Mouse (Mus musculus): ENCODE results near the gene Ndufaf7.

Gene Ndufaf7

DNA sequence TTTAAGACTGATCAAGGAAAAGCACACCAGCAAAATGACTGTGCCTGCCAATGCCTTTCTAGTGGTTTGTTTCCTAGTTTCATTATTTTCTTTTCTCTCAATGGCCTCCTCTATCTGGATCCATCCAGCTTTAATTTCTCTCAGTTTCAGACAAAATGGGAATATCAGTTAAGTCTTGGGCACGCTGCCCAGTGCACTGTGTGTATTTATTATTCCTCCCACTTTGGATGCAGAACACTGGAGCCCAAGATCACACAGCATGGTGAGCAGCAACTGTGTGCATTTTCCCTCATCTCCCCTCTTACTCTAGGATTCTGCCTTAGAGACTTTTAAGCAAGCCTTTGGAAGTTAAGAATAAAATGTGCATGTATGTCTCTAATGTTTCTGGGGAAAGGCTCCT lies 27.5 kb downstream of the Ndufaf7 start:
- no peak for DNase-seq (ENCODE audit: low read depth, low spot score)

DNA sequence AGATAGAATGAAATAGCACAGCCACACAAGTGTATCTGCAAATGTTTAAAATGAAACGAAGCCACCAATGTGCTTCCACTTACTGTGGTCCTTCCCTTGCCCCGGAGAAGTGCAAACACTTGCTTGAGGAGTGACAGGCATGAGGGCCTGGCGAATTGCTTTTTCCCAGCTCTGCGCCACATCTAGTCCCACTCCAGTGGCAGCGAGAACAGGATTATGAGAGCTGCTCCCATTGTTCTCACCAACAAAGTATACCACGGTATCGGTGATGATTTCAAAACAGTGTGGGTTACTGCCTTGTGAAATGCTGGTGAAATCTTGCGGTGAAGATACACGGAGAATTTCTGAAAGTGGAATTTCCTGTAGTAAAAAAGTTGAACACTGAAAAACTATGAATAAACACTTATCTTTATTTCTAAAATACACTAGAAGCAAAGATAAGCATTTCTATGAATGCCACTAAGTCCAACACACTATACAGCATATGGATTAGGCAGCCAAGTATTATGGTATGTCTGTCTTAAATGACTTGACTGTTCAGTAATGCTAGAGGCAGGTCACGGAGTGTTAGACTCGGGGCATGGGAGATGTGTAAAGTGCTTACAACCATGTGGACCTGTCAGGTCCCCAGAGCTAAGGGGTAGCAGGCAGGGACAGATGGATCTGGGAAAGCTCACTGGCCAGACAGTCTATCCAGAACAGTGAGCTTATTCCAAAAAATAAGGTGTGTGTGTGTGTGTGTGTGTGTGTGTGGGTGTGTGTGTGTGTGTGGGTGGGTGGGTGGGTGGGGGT lies 29.4 kb downstream of the Ndufaf7 start:
- no peak for DNase-seq (ENCODE audit: low read depth, low spot score)

DNA sequence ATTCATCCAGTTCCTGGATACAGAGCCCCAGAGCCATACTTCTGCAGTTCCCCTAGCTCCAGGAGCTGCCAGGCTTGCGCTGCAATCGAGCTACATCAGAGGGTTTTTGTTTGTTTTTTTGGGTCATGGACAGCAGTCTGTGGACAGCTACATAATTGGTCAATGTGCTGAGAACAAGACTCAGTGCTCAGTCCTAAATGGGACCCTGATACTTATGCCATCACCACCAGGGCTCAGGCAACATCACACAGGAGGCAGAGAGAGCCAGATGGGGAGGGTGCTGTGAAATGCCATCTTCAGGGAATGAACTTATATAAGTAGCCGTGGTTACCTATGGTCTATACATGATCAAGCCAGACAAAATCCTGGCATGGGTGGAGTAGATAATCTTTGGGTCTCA lies 31.6 kb downstream of the Ndufaf7 start:
- no peak for DNase-seq (ENCODE audit: low read depth, low spot score)

DNA sequence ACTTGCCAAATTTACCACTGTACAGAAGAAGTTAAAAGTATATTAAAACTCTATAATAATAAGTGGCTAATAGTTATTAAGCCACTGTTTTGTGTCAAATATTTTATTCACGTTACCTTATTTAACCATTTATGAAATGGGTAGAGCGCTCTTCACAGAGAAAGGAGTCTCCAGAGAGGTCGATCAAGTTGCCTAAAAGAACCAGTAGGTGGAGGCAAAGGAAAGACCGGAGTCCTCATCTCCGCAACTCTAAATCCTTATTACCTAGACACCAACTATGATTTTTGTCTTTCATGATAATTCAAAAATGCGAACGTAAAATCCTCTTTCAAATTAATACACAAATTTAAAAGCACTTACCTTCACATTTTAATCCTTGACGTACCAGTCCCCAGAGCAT lies 46.2 kb downstream of the Ndufaf7 start:
- no peak for DNase-seq (ENCODE audit: low read depth, low spot score)

DNA sequence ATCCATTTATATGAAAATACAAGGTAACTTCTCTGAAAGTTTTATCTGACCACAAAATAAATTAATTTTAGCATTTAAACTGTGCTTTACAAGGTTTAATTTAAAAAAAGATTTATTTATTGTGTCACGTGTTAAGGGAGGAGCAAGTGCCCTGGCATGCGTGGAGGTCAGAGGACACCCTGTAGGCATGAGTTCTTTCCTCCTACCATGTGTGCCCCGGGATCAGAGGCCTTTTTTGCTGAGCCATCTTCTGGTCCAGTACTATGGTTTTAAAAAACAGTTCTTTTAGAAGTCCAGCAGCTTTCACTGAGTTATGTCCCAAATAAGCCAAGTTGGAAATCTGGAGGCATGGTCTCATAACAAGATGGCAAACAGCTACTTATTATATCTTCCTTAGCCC lies 46.8 kb downstream of the Ndufaf7 start:
- no peak for DNase-seq (ENCODE audit: low read depth, low spot score)

DNA sequence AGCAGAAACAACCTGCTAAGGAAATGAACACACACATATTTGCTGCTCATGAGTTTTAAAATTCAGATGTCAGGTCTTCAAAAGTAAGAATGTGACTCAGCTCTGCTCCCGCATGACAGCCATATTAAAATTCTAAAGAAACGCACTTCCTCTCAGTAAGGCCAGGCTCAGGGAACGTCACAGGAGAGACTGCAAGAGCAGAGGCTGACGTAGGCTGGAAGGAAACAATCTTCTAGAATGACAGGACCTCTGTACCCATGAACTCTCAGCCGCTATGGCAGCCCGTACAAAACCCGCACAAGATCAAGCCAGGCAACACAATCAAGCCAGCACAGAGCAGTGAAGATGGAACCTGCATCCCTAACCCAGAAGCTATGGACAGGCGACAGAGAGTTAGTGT lies 52.1 kb downstream of the Ndufaf7 start:
- DNase-seq (ENCODE audit: low read depth, low spot score), result no peak

DNA sequence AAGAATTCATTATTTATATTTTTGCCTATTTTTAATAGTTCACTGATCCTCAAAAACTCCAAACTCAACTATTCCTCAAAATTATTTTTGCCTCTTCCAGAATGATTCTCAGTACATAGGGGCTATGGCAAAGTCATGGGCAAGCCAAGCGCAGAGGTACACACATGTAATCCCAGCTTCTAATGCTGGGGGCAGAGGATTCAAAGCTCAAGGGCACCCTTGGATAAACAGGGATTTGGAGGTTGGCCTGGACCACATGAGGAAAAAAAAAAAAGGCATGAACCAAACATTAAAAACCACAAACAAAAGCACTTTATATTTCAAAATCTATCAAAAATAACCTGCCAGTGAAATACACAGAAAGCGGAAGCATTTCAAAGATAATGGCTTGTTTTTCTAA lies 54.6 kb downstream of the Ndufaf7 start:
- DNase-seq (ENCODE audit: low read depth, low spot score), result no peak

DNA sequence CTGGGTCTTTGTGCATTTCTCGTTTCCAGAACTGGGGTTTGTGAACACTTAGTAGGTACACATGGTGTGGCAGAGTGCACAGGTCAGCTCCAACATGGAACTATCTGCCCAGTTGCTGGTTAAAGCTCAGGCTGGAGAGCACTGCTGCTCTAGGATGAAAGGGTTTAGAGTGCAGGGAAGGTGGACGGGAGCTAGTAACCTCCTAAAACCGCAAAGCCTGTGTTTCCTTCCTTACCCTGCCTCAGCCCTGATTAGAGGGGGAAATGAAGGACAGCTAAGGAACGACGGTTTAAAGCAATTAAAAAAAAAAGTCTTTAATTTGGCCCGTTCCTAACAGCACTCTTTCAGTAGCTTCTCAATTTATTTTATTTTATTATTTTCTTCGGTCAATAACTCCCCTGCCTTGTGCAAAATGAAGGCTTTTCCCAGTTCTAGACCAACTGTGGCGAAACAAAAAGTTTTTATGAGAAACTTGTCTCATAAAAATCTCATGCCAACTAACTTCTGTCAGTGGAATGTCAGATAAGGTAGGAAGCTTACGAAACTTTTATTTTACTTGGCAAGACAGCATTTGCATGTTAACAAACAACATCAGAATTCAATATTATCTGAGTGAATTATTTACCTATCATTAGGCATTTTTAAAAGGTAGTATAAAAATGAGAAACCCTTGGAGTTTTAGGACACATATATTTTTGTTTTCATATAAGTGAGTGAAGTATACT lies 55.5 kb downstream of the Ndufaf7 start:
- no peak for DNase-seq (ENCODE audit: low read depth, low spot score)

DNA sequence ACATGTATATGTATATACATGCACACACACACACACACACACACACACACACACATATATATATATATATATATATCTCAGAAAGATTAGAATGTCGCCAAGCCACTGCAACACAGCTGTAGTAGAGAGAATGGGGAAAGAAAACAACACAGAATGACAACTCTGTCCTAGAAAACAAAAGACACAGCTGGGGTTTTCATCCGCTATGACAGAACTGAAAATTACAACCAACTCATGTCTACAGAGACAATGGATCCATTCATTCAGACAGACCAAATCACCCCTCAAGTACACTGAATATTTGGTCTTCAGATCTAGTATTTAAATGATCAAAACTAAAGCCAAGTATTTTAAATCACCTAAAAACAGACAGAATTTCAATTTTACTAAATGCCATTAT lies 56.7 kb downstream of the Ndufaf7 start:
- DNase-seq (ENCODE audit: low read depth, low spot score), result no peak

DNA sequence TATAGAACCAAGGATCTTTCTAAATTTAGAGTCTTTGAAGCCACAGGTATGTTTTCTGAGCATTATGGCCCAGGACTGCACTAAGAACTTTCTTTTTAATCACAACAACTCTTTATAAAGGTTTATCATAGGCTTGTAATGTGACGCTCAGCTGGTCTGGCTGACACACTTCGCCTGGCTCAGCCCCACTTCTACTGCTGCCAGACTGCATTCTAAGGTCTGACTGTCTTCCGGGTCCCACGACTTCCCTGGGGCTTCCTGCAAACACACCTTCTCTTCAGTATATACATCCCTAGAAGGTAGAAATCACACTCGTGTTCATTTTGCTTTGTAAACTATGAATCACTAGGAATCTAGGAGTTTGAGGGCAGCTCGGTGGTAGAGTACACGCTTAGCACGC lies 57.4 kb downstream of the Ndufaf7 start:
- DNase-seq (ENCODE audit: low read depth, low spot score), result no peak

DNA sequence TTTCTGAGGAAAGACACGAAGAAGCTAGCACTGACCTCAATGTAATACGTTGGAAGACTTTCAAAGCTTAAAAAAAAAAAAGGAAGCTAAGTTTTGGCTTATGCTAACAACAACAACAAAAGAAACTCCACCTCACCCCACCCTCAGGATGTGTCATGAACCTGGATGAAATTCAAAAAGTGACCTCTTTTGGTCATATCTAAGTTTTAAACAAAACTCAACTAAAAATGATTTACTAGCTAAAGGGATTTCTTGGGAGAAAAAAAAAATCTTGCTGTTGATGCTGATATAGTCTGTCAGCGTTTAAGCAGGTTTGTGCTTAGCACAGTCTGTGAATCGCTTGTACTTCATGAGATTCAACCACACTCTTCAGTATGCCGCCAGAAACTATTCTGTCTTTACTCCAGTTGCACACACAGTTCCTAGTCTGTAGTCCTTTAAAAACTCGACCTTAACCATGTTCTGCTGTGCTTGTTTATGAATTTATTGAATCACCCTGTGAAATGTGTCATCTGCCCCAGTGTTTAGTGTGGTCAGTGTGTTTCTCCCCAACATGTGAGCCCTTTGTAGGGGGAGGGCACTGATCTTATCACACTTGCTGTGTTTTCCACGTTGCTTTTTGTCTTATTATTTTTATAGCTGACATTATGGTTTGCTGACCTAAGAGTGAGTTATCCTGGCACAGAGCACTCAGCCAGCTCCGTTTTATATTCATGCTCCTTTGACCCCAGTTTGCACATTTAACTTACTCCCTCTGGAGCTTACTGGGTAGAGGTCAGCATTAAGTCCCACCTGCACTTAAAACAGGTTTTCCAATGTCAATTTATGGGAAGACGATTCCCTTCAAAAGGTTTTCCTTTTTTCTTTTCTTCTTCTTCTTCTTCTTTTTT lies 58.2 kb downstream of the Ndufaf7 start:
- DNase-seq (ENCODE audit: low read depth, low spot score), result no peak
